Mouse (Mus musculus) heart, postnatal 14 days (tissue): ENCODE measurements around the gene Gm5726. TPM values are rescaled to one million over a fixed set of nuclear protein-coding genes. Genes with fewer than 3 reads are reported as not detected.
"Not testable (repeated sequence)": the region's sequence is repeated elsewhere in the genome, so short reads cannot be mapped to it uniquely, and the experiment has no call there.

ENCODE experiments used
- DNase-seq, 2 experiments: peaks; one replicate each; pipeline ENCODE4 v3.0.0; 2021 to 2022
- intact Hi-C: fragments of 180-260 bp; cut with DNase I; formaldehyde crosslinking; loops from one replicate; pipeline ENCODE4 v1.15.1; 2025
- long read RNA-seq, 2 experiments: library from polyadenylated mRNA; stranded (forward); transcript quantifications; one replicate each; pipeline ENCODE4 v2.0.0; 2021
- total RNA-seq, 2 experiments: library from RNA; stranded (reverse); gene quantifications; 2 replicates each; pipeline ENCODE4 v1.2.3; 2021

The Gm5726 gene
- not detected for total RNA-seq
- long read RNA-seq, experiment 1: 0 reads
- long read RNA-seq, experiment 2: 0 reads

DNA sequence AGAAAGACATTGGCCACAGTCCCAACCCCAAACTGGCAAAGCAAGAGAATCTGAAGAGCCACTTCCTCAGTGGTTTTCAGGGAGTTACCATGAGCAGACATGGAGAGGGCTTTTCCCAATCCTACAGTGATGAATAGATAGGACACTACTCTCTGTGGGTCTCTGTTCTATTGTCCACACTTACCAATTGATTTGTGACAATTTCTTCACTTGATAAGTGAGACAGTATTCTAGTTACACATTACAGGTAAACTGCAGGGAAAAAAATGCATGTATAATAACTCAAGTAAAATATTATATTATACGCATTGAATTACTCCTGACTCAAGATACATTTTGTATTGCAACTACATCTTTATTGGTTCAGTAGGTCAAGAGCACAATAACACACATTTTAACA is at the start of gene Gm5726:
Gene Gm5726 (minus strand): TSS at position 101 of the 400 bp plus-strand sequence.
- intact Hi-C loops, DNase-seq: not testable (repeated sequence)

- DNase-seq, intact Hi-C loops: not testable (repeated sequence)
Measured at GRCm38 (mm10) chr7:20576141-20576540, 30.6 kb upstream of the Gm5726 start, which contains the start of gene Gm4141. Gm4141 (minus strand) TSS chr7:20576241.

DNA sequence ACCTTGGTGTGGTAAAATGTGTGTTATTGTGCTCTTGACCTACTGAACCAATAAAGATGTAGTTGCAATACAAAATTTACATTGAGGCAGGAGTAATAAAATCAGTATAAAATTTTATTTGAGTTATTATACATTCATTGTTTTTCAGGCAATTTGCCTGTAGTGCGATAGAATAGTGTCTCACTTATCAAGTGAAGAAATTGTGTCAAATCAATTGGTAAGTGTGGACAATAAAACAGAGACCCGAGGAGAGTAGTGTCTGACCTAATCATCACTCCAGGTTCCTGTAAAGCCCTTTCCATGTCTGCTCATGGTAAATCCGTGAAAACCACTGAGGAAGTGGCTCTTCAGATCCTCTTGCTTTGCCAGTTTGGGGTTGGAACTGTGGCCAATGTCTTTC is 12.0 kb downstream of the Gm5726 start, which contains the start of gene Vmn1r104:
Gene Vmn1r104 (plus strand): TSS at position 301 of the 400 bp plus-strand sequence.
- DNase-seq, intact Hi-C loops: not testable (repeated sequence)

DNA sequence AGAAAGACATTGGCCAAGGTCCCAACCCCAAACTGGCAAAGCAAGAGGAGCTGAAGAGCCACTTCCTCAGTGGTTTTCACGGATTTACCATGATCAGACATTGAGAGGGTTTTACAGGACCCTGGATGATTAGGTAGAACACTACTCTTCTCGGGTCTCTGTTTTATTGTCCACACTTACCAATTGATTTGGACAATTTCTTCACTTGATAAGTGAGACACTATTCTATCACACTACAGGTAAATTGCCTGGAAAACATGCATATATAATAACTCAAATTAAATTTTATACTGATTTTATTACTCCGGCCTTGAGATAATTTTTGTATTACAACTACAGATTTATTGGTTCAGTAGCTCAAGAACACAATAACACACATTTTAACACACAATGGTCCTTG is 35.1 kb downstream of the Gm5726 start, which contains the start of gene Vmn1r103:
Gene Vmn1r103 (minus strand): TSS at position 101 of the 400 bp plus-strand sequence.
- DNase-seq, intact Hi-C loops: not testable (repeated sequence)

Other genes with a start within 250 kb of the Gm5726 start
- gene Gm4133, start 211.7 kb downstream of the Gm5726 start, total RNA-seq: not detected
- gene Gm5728, start 170.3 kb downstream of the Gm5726 start, total RNA-seq: not detected
- gene Vmn1r100, start 127.8 kb downstream of the Gm5726 start, total RNA-seq: not detected
- not detected for gene Vmn1r101, start 103.2 kb downstream of the Gm5726 start, total RNA-seq
- not detected for gene Gm10670, start 70.8 kb downstream of the Gm5726 start, total RNA-seq
- not detected for gene Vmn1r103, start 35.2 kb downstream of the Gm5726 start, total RNA-seq
- not detected for gene Vmn1r104, start 11.9 kb downstream of the Gm5726 start, total RNA-seq
- gene Gm4141, start 30.5 kb upstream of the Gm5726 start, total RNA-seq: not detected
- gene Gm4513, start 53.3 kb upstream of the Gm5726 start, total RNA-seq: not detected
- not detected for gene Vmn1r107, start 123.2 kb upstream of the Gm5726 start, total RNA-seq
- gene Vmn1r111, start 157.5 kb upstream of the Gm5726 start, total RNA-seq: not detected
- not detected for gene Gm10668, start 184.9 kb upstream of the Gm5726 start, total RNA-seq
- not detected for gene Vmn1r112, start 225.4 kb upstream of the Gm5726 start, total RNA-seq
- gene Vmn1r113, start 241.5 kb upstream of the Gm5726 start, total RNA-seq: not detected